Mouse (Mus musculus) skeletal muscle tissue, adult 2 months (tissue): ENCODE measurements around the gene Atp13a3.
"Not testable (repeated sequence)": the region's sequence is repeated elsewhere in the genome, so short reads cannot be mapped to it uniquely, and the experiment has no call there.

Source experiments
- DNase-seq: peaks from one replicate; pipeline ENCODE4 v3.0.0-alpha.2; 2012; ENCODE audit warnings: low read depth, low spot score

Gene Atp13a3

DNA sequence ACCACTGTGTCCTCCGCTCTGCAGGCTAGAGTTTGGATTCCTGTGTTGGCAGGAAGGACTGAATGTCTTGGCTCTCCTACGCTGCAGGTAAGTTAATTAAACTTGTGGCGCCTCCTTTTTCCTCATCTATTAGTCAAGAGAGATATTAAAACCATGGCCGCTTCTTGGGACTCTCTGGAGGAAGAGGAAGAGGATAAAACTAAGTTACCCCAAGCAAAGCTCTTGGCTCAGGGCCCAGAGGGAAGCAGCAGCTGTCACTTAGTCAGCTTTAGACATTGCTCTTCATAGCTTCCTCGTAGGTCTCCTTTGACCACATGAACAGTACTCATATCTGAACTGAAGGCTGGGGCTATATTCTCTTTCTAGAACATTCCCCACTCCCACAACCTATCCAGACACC is 10.5 kb upstream of the Atp13a3 start:
- DNase-seq = peak; percentile 28

DNA sequence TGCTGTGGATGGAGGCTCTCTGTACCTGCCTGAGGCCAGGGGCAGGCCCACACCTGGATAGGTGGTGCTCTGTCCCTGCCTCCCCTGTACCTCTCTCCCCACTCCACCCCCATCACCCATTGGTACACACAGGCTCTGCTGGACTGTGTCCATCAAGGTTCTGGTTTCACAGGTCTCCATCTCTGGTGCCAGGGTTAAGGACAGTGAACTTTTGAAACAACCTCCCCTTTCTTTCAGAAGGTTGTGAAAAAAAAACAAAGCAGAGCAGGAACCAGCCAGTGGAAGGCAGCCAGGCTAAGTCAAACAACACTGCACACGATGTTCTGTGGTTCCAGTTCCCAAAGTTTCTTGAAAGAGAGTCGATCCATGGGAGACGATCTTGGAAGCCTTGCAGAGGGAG is 6.9 kb upstream of the Atp13a3 start:
- no peak for DNase-seq

DNA sequence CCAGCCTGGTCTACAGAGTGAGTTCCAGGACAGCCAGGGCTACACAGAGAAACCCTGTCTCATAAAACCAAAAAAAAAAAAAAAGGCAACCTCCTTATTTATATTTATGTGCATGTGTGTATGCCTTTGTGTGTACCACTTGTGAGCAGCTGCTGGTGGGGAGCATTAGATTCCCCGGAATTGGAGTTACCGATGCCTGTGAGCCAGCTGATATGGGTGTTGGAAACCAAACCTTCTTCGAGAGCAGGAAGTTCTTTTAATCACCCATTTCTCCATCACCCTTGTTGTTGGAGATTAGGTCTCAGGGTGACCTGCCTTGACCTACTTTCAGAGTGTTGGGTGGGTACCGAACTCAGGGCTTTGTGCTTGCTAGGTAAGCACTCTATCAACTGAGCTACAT is 5.1 kb upstream of the Atp13a3 start:
- no peak for DNase-seq

GRCm38 (mm10) chr16:30407513-30407912 is 1.7 kb upstream of the Atp13a3 start:
- DNase-seq = no peak

- DNase-seq = no peak
These were observed 2.2 kb downstream of the Atp13a3 start for GRCm38 (mm10) chr16:30403528-30403927.

GRCm38 (mm10) chr16:30397127-30398057 is 8.4 kb downstream of the Atp13a3 start:
- peak; percentile 82 for DNase-seq

- DNase-seq = peak; percentile 16
These were observed 10.6 kb downstream of the Atp13a3 start for GRCm38 (mm10) chr16:30395136-30395535.

DNA sequence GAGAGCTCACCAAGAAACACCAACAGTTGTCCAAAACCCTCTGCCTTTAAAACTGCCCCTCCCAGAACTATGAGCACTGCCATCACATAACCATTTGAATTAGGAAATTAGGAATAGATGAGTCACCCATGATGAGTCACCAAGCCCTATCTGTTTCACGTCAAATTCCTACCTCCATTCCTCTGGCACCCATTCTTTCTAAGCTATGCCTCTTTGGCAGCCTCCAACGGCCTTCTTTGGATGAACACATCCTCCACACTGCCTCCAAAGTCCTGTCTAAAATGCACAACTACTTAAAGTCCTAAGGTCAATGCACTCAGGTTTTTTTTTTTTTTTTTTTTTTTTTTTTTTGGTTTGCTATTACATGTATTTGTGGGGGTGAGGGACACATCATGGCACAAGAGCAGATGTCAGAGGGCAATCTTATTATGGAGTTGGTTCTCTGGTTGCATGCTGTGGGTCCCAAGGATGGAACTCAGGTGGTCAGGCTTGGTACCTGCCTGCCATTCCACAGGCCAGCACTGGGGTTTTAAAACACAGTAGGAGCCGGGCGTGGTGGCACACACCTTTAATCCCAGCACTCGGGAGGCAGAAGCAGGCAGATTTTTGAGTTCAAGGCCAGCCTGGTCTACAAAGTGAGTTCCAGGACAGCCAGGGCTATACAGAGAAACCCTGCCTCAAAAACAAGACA is 15.0 kb downstream of the Atp13a3 start:
- peak; percentile 43 for DNase-seq

DNA sequence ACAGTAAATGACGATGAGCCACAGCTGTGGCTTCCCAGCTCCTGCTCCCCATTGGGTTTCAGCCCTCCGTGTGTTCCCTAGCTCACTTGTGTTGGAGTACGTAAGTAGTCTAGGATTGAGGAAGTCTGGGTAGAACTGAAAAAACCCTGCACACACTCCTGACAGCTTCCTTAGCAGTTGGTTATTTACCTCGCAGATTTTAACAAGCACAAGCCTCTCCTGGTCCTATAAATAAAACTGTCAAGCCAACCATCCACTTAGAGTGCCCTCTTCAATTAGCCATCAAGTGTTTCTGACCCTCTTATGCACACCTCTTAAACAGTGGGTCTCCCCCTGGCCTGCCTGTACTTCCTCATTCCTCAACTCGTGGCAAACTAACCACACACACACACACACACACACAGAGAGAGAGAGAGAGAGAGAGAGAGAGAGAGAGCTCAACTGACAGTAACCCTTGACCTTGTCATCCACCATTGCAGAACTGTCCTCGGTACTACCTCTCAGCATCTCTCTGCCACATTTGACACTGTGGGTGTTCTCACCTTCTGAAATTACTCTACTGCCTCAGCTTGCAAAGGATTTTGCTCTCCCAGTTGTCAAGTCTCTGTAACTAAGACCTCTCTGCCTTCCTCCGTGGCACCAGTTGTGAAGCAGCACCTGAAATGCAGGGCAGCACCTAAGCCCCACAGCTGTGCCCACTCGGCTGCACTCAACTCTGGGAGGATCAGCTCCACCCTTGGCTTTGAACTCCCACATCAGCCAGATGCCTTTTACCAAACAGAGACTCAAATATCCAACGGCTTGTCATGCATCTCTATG is 15.7 kb downstream of the Atp13a3 start:
- peak; percentile 19 for DNase-seq

GRCm38 (mm10) chr16:30389210-30389684 is 16.5 kb downstream of the Atp13a3 start:
- peak; percentile 7 for DNase-seq

GRCm38 (mm10) chr16:30388522-30389209 is 17.1 kb downstream of the Atp13a3 start:
- DNase-seq = peak; percentile 80

GRCm38 (mm10) chr16:30387871-30388460 is 17.8 kb downstream of the Atp13a3 start:
- DNase-seq = peak; percentile 8

- DNase-seq = no peak
These were observed 18.8 kb downstream of the Atp13a3 start for GRCm38 (mm10) chr16:30386911-30387439.

DNA sequence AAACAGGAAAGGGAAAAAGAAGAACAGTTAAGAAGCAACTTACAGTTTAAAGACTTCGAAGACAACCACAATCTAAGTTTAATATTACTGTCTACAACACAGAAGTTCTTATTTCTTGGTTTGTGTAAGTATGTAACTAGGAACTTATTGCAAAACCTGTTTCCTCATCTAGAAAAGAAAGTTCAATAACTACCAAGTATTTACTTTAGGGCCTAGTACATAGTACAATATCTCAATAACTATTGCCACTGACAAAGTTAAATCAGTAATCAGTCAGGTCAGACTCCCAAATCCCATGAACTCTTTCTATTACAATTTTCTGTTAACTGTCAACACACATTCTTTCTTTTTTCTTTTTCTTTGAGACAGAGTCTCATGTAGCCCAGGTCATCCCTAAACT is 20.2 kb downstream of the Atp13a3 start:
- no peak for DNase-seq

DNA sequence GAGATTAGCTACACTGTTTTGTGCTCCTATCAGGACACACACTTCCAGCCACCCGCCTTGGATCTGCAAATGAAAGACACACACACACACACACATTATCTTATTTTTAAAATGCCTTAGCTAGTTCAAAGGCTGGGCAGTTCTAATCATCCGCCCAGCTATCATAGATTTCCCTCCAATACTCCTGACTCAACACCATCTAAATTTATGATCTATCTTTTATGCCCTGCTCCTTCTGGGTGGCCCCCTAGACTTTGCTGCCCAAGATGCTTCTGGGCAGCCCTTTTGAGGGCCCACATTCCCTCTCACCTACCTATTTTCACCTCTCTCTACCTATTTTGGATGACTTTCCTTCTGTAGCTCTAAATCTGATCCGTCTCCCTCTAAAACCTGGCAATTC is 29.5 kb downstream of the Atp13a3 start:
- DNase-seq = no peak

DNA sequence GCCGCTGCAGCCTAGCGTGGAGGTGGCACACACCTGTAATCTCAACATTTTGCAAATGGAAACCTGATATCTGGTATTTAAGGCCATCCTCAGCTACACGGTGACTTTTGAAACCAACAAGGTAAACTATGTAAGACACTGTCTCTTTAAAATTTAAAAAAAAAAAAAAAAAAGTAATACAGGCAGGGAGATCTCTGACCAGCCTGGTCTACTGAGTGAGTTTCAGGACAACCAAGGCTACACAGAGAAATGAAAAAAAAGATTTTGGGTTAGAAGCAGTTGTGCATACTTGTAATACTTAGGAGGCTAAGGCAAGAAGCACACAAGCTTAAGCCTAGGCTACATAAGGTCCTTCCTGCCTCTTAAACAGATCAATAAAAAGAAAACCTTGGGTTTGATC is 30.8 kb downstream of the Atp13a3 start:
- no peak for DNase-seq

- peak; percentile 59 for DNase-seq
These were observed 31.5 kb downstream of the Atp13a3 start for GRCm38 (mm10) chr16:30374266-30374665.

- not testable (repeated sequence) for DNase-seq
These were observed 32.5 kb downstream of the Atp13a3 start for GRCm38 (mm10) chr16:30373286-30373685.

- no peak for DNase-seq
These were observed 38.4 kb downstream of the Atp13a3 start for GRCm38 (mm10) chr16:30367395-30367794.

DNA sequence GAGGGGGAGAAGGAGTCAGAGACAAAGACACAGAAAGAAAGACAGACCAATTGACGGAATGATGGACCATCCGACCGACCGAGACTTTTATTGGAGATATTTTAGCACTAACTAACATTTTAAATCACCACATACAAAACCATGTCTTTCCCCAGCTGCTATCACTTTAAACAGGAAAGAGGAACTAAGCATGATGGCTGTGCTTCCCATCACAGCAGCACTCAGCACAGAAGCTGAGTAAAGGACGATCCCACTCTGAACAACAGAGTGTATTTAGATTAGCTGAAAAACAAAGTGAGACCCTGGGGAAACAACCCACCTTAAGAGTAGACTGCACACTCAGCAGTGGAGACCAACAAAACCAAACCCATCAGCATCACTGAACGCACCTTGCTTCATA is 41.2 kb downstream of the Atp13a3 start:
- no peak for DNase-seq

- no peak for DNase-seq
These were observed 43.2 kb downstream of the Atp13a3 start for GRCm38 (mm10) chr16:30362528-30362927.
